ENCODE assay signal across 9 mouse cellular contexts in genomic region chr2:180779226-180780104, GRCm38 (mm10). TPM values are rescaled to one million over a fixed set of nuclear protein-coding genes. Genes with fewer than 3 reads are reported as not detected.
A peak's percentile ranks its signal among the peaks of the same experiment; 100 is the strongest.
DNase-seq lines count a peak whose midpoint lies in the region; ATAC-seq and TF ChIP-seq lines count a peak whose summit lies in the region.
"Had no signal": no experiment of that assay in that cellular context is flagged by ENCODE, and none has a peak within 500 bp of the region (broad histone marks: within the 10 kb centered on the region; RNA-seq: fewer than 3 reads in every experiment).

No protein-coding gene starts in this region.

- peak; percentile 96 for TF ChIP-seq CTCF in lung, postnatal 0 days (IDR thresholded peaks at IDR 0.05)

- WGBS in lung, postnatal 0 days = 23% methylated on average over 12 of the region's 12 CpGs

- H3K4me2 ChIP-seq in lung, postnatal 0 days (replicated peaks; ENCODE audit: low read depth, low read length) = no peak overlapping the region

- no peak overlapping the region for H3K27ac ChIP-seq in lung, postnatal 0 days (ENCODE audit: low read length)

- TF ChIP-seq EP300 in lung, postnatal 0 days (IDR thresholded peaks at IDR 0.05) = no peak

- intact Hi-C loops in gastrocnemius, postnatal 14 days (cut with DNase I; ENCODE audit: low total_unique reads) = loop anchor here (5.0 kb wide), 1 partner anchor 37 kb away; no protein-coding TSS in a partner anchor

- H3K36me3 ChIP-seq in lung, postnatal 0 days (ENCODE audit: insufficient read depth, low read length) = no peaks in the 10 kb centered on the region

- DNase-seq in CD4-positive, CD25-positive, alpha-beta regulatory T cell, adult 2 months (ENCODE audit: low read depth, low spot score) = peak; percentile 83
- DNase-seq in Muller cell, postnatal 12 days (ENCODE audit: inconsistent ontology term) = peak; percentile 24
- DNase-seq in cerebellum, postnatal 4 days (ENCODE audit: low spot score in 2 of 2) = peak; percentile 43 to 69
- peak; percentile 27 for DNase-seq in gastrocnemius, postnatal 14 days
- peak; percentile 12 to 75 for DNase-seq in kidney, postnatal 36 days
- DNase-seq in lung, postnatal 0 days (ENCODE audit: low spot score) = peak; percentile 71
- DNase-seq in retina, embryonic 14.5 days (ENCODE audit: low spot score) = peak; percentile 85
- DNase-seq in urinary bladder, adult 2 months (ENCODE audit: low spot score) = peak; percentile 28

- ATAC-seq in lung, postnatal 0 days = no peak

- H3K9ac ChIP-seq in lung, postnatal 0 days (replicated peaks; ENCODE audit: low read depth) = no peak overlapping the region

- H3K9me3 ChIP-seq in lung, postnatal 0 days (ENCODE audit: low read length) = no peaks in the 10 kb centered on the region

- H3K4me3 ChIP-seq in lung, postnatal 0 days (ENCODE audit: low read depth, low read length) = no peak overlapping the region

- H3K27me3 ChIP-seq in lung, postnatal 0 days (replicated peaks; ENCODE audit: insufficient read depth, low read length) = peaks cover 41% of the 10 kb centered on the region

- no peaks in the 10 kb centered on the region for H3K4me1 ChIP-seq in lung, postnatal 0 days (ENCODE audit: insufficient read depth, low read depth, low read length)

RNA-seq across cellular contexts. Expression of gene Bhlhe23, which starts 2.8 kb away (rescaled TPM):
- not detected for total RNA-seq in gastrocnemius, postnatal 14 days (2021)
- polyA plus RNA-seq in lung, postnatal 0 days (2015; fragmentation: Nextera tagmentation; extraction: Ambion mirVana) = not detected in 2 replicates
- not detected in 2 replicates for polyA plus RNA-seq in urinary bladder, adult 2 months (2012; rRNA removed)
- polyA plus RNA-seq: heart, embryonic 16.5 days had no signal

RNA-seq across cellular contexts. Expression of gene Slc17a9, which starts 54.4 kb away (rescaled TPM):
- under 1 TPM; 0.39 to 0.51 TPM for total RNA-seq in gastrocnemius, postnatal 14 days (2021)
- polyA plus RNA-seq in lung, postnatal 0 days (2015; fragmentation: Nextera tagmentation; extraction: Ambion mirVana) = 1.4 and 1.7 TPM in 2 replicates
- 4.6 and 5.3 TPM in 2 replicates for polyA plus RNA-seq in urinary bladder, adult 2 months (2012; rRNA removed)

Comparison
In these comparisons a context has a peak if more than half of its experiments do, and no peak if none do; other contexts are left out.
1. DNase-seq: peak in every context shown above with its lines; median percentile 85 in retina, embryonic 14.5 days; 83 in CD4-positive, CD25-positive, alpha-beta regulatory T cell, adult 2 months; 71 in lung, postnatal 0 days; 56 in cerebellum, postnatal 4 days; 44 in kidney, postnatal 36 days; 28 in urinary bladder, adult 2 months; 27 in gastrocnemius, postnatal 14 days; 24 in Muller cell, postnatal 12 days.